Mouse (Mus musculus): ENCODE data around the gene Cabp1. TPM values are rescaled to one million over a fixed set of nuclear protein-coding genes. Genes with fewer than 3 reads are reported as not detected.
A peak's percentile ranks its signal among the peaks of the same experiment; 100 is the strongest.
"Not testable (repeated sequence)": the region's sequence is repeated elsewhere in the genome, so short reads cannot be mapped to it uniquely, and the experiment has no call there.

Cabp1 gene
- polyA plus RNA-seq, 1 experiment from 2014 or later, result 1.2 TPM

GRCm38 (mm10) chr5:115149675-115150459 lies 44.3 kb downstream of the Cabp1 start:
- no peak overlapping the region for H3K4me3 ChIP-seq (replicated peaks; ENCODE audit: low read depth, low read length)
- DNase-seq (ENCODE audit: low spot score), result no peak
- no peak overlapping the region for H3K4me2 ChIP-seq (ENCODE audit: low read length)
- H3K36me3 ChIP-seq (ENCODE audit: insufficient read depth, low read length), result peaks cover 33% of the 10 kb centered on the region
- peaks cover 25% of the 10 kb centered on the region for H3K4me1 ChIP-seq (replicated peaks; ENCODE audit: insufficient read depth, low read length)
- no peaks in the 10 kb centered on the region for H3K9me3 ChIP-seq (replicated peaks; ENCODE audit: low read length)
- H3K9ac ChIP-seq (ENCODE audit: low read depth, low read length), result no peak overlapping the region
- H3K27ac ChIP-seq, result no peak overlapping the region
- no peak for TF ChIP-seq CTCF (IDR thresholded peaks at IDR 0.05; ENCODE audit: low read depth)
- ATAC-seq (replicated peaks; ENCODE audit: low FRiP score, low read depth), result no peak
- 86% methylated on average over 14 of the region's 14 CpGs for WGBS
- H3K27me3 ChIP-seq (ENCODE audit: insufficient read depth, low read length), result no peaks in the 10 kb centered on the region

DNA sequence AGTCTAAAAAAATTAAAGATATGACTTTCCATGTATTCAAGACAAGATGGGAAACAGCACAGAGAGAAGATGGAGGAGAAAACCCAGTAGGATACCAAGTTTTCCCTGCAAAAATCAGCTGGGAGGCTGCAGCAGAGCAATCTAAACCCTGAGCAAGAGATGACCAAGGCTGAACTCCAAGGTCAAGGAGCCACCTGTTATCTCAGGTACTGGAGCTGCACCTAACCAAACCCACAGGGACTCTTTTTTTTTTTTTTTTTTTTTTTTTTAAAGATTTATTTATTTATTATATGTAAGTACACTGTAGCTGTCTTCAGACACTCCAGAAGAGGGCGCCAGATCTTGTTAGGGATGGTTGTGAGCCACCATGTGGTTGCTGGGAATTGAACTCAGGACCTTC lies 45.3 kb downstream of the Cabp1 start:
- H3K4me2 ChIP-seq (ENCODE audit: low read length); H3K9me3 ChIP-seq (replicated peaks; ENCODE audit: low read length); H3K27ac ChIP-seq; H3K4me3 ChIP-seq (replicated peaks; ENCODE audit: low read depth, low read length); H3K27me3 ChIP-seq (ENCODE audit: insufficient read depth, low read length); ATAC-seq (replicated peaks; ENCODE audit: low FRiP score, low read depth); H3K9ac ChIP-seq (ENCODE audit: low read depth, low read length); DNase-seq (ENCODE audit: low spot score): not testable (repeated sequence)
- peaks cover 25% of the 10 kb centered on the region for H3K4me1 ChIP-seq (replicated peaks; ENCODE audit: insufficient read depth, low read length)
- no CpG with 5 or more reads among the region's 1 CpGs for WGBS
- H3K36me3 ChIP-seq (ENCODE audit: insufficient read depth, low read length), result peaks cover 33% of the 10 kb centered on the region

GRCm38 (mm10) chr5:115148378-115148777 lies 45.8 kb downstream of the Cabp1 start:
- WGBS, result 91% methylated on average over 8 of the region's 8 CpGs
- H3K27me3 ChIP-seq (ENCODE audit: insufficient read depth, low read length), result no peaks in the 10 kb centered on the region
- ATAC-seq (replicated peaks; ENCODE audit: low FRiP score, low read depth) (no peak), DNase-seq (ENCODE audit: low spot score) (no peak)
- TF ChIP-seq CTCF (IDR thresholded peaks at IDR 0.05; ENCODE audit: low read depth), result no peak
- H3K4me3 ChIP-seq (replicated peaks; ENCODE audit: low read depth, low read length), result no peak overlapping the region
- peaks cover 33% of the 10 kb centered on the region for H3K36me3 ChIP-seq (ENCODE audit: insufficient read depth, low read length)
- H3K9me3 ChIP-seq (replicated peaks; ENCODE audit: low read length), result no peaks in the 10 kb centered on the region
- peaks cover 25% of the 10 kb centered on the region for H3K4me1 ChIP-seq (replicated peaks; ENCODE audit: insufficient read depth, low read length)
- H3K9ac ChIP-seq (ENCODE audit: low read depth, low read length), result no peak overlapping the region
- no peak overlapping the region for H3K4me2 ChIP-seq (ENCODE audit: low read length)
- no peak overlapping the region for H3K27ac ChIP-seq

DNA sequence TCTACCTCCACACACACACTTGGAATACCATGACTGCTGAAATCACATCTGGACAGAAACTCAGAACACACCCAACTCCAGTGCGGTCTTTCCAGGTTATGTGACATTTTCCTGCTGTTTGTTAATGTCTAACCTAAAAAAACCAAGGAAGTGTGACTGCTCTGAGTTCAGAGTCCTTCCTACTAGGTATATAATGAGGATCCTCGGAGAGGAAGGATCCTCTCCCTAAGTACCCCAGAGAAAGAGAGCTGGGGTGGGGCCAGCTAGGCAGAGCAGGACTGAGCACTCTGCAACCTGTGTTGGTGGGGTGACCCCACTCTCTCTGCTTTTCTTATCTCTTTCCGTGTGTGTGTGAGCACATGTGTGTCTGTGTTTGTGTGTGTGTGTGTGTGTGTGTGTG lies 46.8 kb downstream of the Cabp1 start:
- Histone ChIP-seq H3K36me3 (ENCODE audit: insufficient read depth, low read length) (peaks cover 33% of the 10 kb centered on the region), H3K27me3 (ENCODE audit: insufficient read depth, low read length) (no peaks in the 10 kb centered on the region), H3K4me3 (replicated peaks; ENCODE audit: low read depth, low read length) (no peak overlapping the region), H3K4me2 (ENCODE audit: low read length) (no peak overlapping the region), H3K4me1 (replicated peaks; ENCODE audit: insufficient read depth, low read length) (peaks cover 19% of the 10 kb centered on the region), H3K9ac (ENCODE audit: low read depth, low read length) (no peak overlapping the region), H3K27ac (peak overlapping the region; percentile 31; the same call in 1 of the 2 replicates), H3K9me3 (replicated peaks; ENCODE audit: low read length) (no peaks in the 10 kb centered on the region)
- no peak; the same call in 1 of the 2 replicates for ATAC-seq (replicated peaks; ENCODE audit: low FRiP score, low read depth)
- DNase-seq (ENCODE audit: low spot score), result no peak
- WGBS, result 51% methylated on average over 3 of the region's 3 CpGs
- no peak for TF ChIP-seq CTCF (IDR thresholded peaks at IDR 0.05; ENCODE audit: low read depth)

GRCm38 (mm10) chr5:115146747-115147130 lies 47.4 kb downstream of the Cabp1 start:
- Histone ChIP-seq H3K27me3 (ENCODE audit: insufficient read depth, low read length) (no peaks in the 10 kb centered on the region), H3K4me3 (replicated peaks; ENCODE audit: low read depth, low read length) (no peak overlapping the region), H3K36me3 (ENCODE audit: insufficient read depth, low read length) (peaks cover 33% of the 10 kb centered on the region), H3K9ac (ENCODE audit: low read depth, low read length) (no peak overlapping the region), H3K4me1 (replicated peaks; ENCODE audit: insufficient read depth, low read length) (peaks cover 16% of the 10 kb centered on the region; the same call in 1 of the 2 replicates), H3K4me2 (ENCODE audit: low read length) (no peak overlapping the region), H3K27ac (no peak overlapping the region), H3K9me3 (replicated peaks; ENCODE audit: low read length) (no peaks in the 10 kb centered on the region)
- TF ChIP-seq CTCF (IDR thresholded peaks at IDR 0.05; ENCODE audit: low read depth), result no peak
- DNase-seq (ENCODE audit: low spot score) (no peak), ATAC-seq (replicated peaks; ENCODE audit: low FRiP score, low read depth) (no peak)

GRCm38 (mm10) chr5:115145976-115146746 lies 48.0 kb downstream of the Cabp1 start:
- 55% methylated on average over 6 of the region's 6 CpGs for WGBS
- Histone ChIP-seq H3K9ac (ENCODE audit: low read depth, low read length) (no peak overlapping the region), H3K4me1 (replicated peaks; ENCODE audit: insufficient read depth, low read length) (peaks cover 16% of the 10 kb centered on the region; the same call in 1 of the 2 replicates), H3K9me3 (replicated peaks; ENCODE audit: low read length) (no peaks in the 10 kb centered on the region), H3K4me2 (ENCODE audit: low read length) (no peak overlapping the region), H3K36me3 (ENCODE audit: insufficient read depth, low read length) (peaks cover 33% of the 10 kb centered on the region), H3K27ac (no peak overlapping the region), H3K4me3 (replicated peaks; ENCODE audit: low read depth, low read length) (no peak overlapping the region), H3K27me3 (ENCODE audit: insufficient read depth, low read length) (no peaks in the 10 kb centered on the region)
- TF ChIP-seq CTCF (IDR thresholded peaks at IDR 0.05; ENCODE audit: low read depth), result no peak
- DNase-seq (ENCODE audit: low spot score) (no peak), ATAC-seq (replicated peaks; ENCODE audit: low FRiP score, low read depth) (no peak)

Measured in kidney, postnatal 0 days (tissue).